Comparison of ENCODE assay signal across 24 mouse cellular contexts in genomic region chr7:100484493-100484892, GRCm38 (mm10). TPM values are rescaled to one million over a fixed set of nuclear protein-coding genes. Genes with fewer than 3 reads are reported as not detected.
A peak's percentile ranks its signal among the peaks of the same experiment; 100 is the strongest.
DNase-seq lines count a peak whose midpoint lies in the region; ATAC-seq lines count a peak whose summit lies in the region.
"Had no signal": no experiment of that assay in that cellular context is flagged by ENCODE, and none has a peak within 500 bp of the region (broad histone marks: within the 10 kb centered on the region; RNA-seq: fewer than 3 reads in every experiment).

No protein-coding gene starts in this region.

- H3K9me3 ChIP-seq in midbrain, embryonic 10.5 days (replicated peaks) = no peaks in the 10 kb centered on the region
- H3K9me3 ChIP-seq in midbrain, embryonic 14.5 days (ENCODE audit: control insufficient read depth, low read length) = no peaks in the 10 kb centered on the region
- no peaks in the 10 kb centered on the region for H3K9me3 ChIP-seq in hindbrain, embryonic 12.5 days (replicated peaks)
- H3K9me3 ChIP-seq: embryonic facial prominence, embryonic 15.5 days; forebrain, embryonic 12.5 days; heart, embryonic 15.5 days; limb, embryonic 12.5 days; midbrain, embryonic 12.5 days had no signal

- H3K4me2 ChIP-seq in midbrain, embryonic 14.5 days (ENCODE audit: low read length) = no peak overlapping the region
- H3K4me2 ChIP-seq in hindbrain, embryonic 12.5 days (replicated peaks) = no peak overlapping the region
- H3K4me2 ChIP-seq: embryonic facial prominence, embryonic 15.5 days; forebrain, embryonic 12.5 days; heart, embryonic 15.5 days; limb, embryonic 12.5 days; midbrain, embryonic 12.5 days had no signal

- no peaks in the 10 kb centered on the region for H3K36me3 ChIP-seq in midbrain, embryonic 10.5 days
- no peaks in the 10 kb centered on the region for H3K36me3 ChIP-seq in midbrain, embryonic 14.5 days (ENCODE audit: control insufficient read depth, insufficient read depth, low read length)
- H3K36me3 ChIP-seq in hindbrain, embryonic 12.5 days = no peaks in the 10 kb centered on the region
- H3K36me3 ChIP-seq: embryonic facial prominence, embryonic 15.5 days; forebrain, embryonic 12.5 days; heart, embryonic 15.5 days; limb, embryonic 12.5 days; midbrain, embryonic 12.5 days had no signal

- no peak overlapping the region for H3K4me3 ChIP-seq in midbrain, embryonic 10.5 days
- H3K4me3 ChIP-seq in midbrain, embryonic 14.5 days (replicated peaks; ENCODE audit: low read depth, low read length) = no peak overlapping the region
- no peak overlapping the region for H3K4me3 ChIP-seq in hindbrain, embryonic 12.5 days
- H3K4me3 ChIP-seq: embryonic facial prominence, embryonic 15.5 days; forebrain, embryonic 12.5 days; heart, embryonic 15.5 days; limb, embryonic 12.5 days; midbrain, embryonic 12.5 days had no signal

- 0 out of 2 replicates have a peak overlapping the region, but pooled peaks have one; percentile 9 for H3K27ac ChIP-seq in midbrain, embryonic 10.5 days (replicated peaks)
- H3K27ac ChIP-seq in midbrain, embryonic 14.5 days (replicated peaks; ENCODE audit: low read depth, low read length) = no peak overlapping the region
- no peak overlapping the region for H3K27ac ChIP-seq in hindbrain, embryonic 12.5 days
- H3K27ac ChIP-seq: embryonic facial prominence, embryonic 15.5 days; forebrain, embryonic 12.5 days; heart, embryonic 15.5 days; limb, embryonic 12.5 days; midbrain, embryonic 12.5 days had no signal

- 0 out of 2 replicates have a peak, but pooled peaks cover 3% of the 10 kb centered on the region for H3K4me1 ChIP-seq in midbrain, embryonic 10.5 days
- no peaks in the 10 kb centered on the region for H3K4me1 ChIP-seq in midbrain, embryonic 14.5 days (ENCODE audit: control insufficient read depth, insufficient read depth, low read length)
- H3K4me1 ChIP-seq in hindbrain, embryonic 12.5 days = peaks cover 5% of the 10 kb centered on the region; the same call in 1 of the 2 replicates
- H3K4me1 ChIP-seq: embryonic facial prominence, embryonic 15.5 days; limb, embryonic 12.5 days had no signal

- no peak for ATAC-seq in midbrain, embryonic 14.5 days (ENCODE audit: low FRiP score, low TSS enrichment)
- no peak for ATAC-seq in hindbrain, embryonic 12.5 days (ENCODE audit: low FRiP score)

- no peak overlapping the region for H3K9ac ChIP-seq in midbrain, embryonic 14.5 days (replicated peaks; ENCODE audit: low read length)
- H3K9ac ChIP-seq in hindbrain, embryonic 12.5 days = no peak overlapping the region
- H3K9ac ChIP-seq: embryonic facial prominence, embryonic 15.5 days; forebrain, embryonic 12.5 days; heart, embryonic 15.5 days; limb, embryonic 12.5 days; midbrain, embryonic 12.5 days had no signal

- DNase-seq in adrenal gland, adult 2 months = peak; percentile 62
- DNase-seq in adrenal gland, adult 8-10 months = no peak
- no peak for DNase-seq in midbrain, embryonic 10.5 days (ENCODE audit: low spot score)
- no peak for DNase-seq in midbrain, embryonic 14.5 days
- DNase-seq in fibroblast of lung, adult 2 months (ENCODE audit: low read depth) = peak; percentile 84
- no peak for DNase-seq in ovary, postnatal 14 days (ENCODE audit: low spot score)
- no peak for DNase-seq in thymus, postnatal 10 days (ENCODE audit: low spot score in 2 of 2)
- DNase-seq: adrenal gland, postnatal 10 days; cerebellum, adult 11 months; cerebellum, postnatal 25 days; gastrocnemius, postnatal 14 days; kidney, adult 18-20 months; kidney, postnatal 10 days; lung, adult 18-20 months; right cerebral cortex, postnatal 25 days had no signal

- no peaks in the 10 kb centered on the region for H3K27me3 ChIP-seq in midbrain, embryonic 10.5 days (ENCODE audit: low read depth, poor library complexity, severe bottlenecking)
- no peaks in the 10 kb centered on the region for H3K27me3 ChIP-seq in midbrain, embryonic 14.5 days (ENCODE audit: control insufficient read depth, insufficient read depth, low read length)
- no peaks in the 10 kb centered on the region for H3K27me3 ChIP-seq in hindbrain, embryonic 12.5 days
- H3K27me3 ChIP-seq: embryonic facial prominence, embryonic 15.5 days; forebrain, embryonic 12.5 days; limb, embryonic 12.5 days; midbrain, embryonic 12.5 days had no signal

- 91% methylated on average over 5 of the region's 5 CpGs for WGBS in midbrain, embryonic 10.5 days
- WGBS in midbrain, embryonic 14.5 days = 86% methylated on average over 5 of the region's 5 CpGs
- 87% methylated on average over 5 of the region's 5 CpGs for WGBS in hindbrain, embryonic 12.5 days

RNA-seq across cellular contexts. Expression of gene Ucp2, which starts 8.6 kb away (rescaled TPM):
- total RNA-seq in adrenal gland, adult 2 months (2021) = 100 to 1,000 TPM; 187 to 254 TPM
- polyA plus RNA-seq in adrenal gland, adult 2 months (2012; rRNA removed) = 315 and 432 TPM in 2 replicates
- total RNA-seq in adrenal gland, adult 8-10 months (2022) = 100 to 1,000 TPM; 212 to 320 (median 270) TPM
- 81.4 and 93.1 TPM in 2 replicates for polyA plus RNA-seq in midbrain, embryonic 10.5 days (2016; fragmentation: Nextera tagmentation; extraction: Ambion mirVana)
- polyA plus RNA-seq in midbrain, embryonic 14.5 days (2014; fragmentation: Nextera tagmentation; extraction: Ambion mirVana) = 47.0 and 55.6 TPM in 2 replicates
- 123 and 130 TPM in 2 replicates for polyA plus RNA-seq in hindbrain, embryonic 12.5 days (2016; fragmentation: Nextera tagmentation; extraction: Ambion mirVana)

RNA-seq across cellular contexts. Expression of gene Ucp3, which starts 11.7 kb away (rescaled TPM):
- 10 to 100 TPM; 22.7 to 58.7 TPM for total RNA-seq in adrenal gland, adult 2 months (2021)
- polyA plus RNA-seq in adrenal gland, adult 2 months (2012; rRNA removed) = 17.0 and 35.6 TPM in 2 replicates
- 10 to 100 TPM in 3 of 4 experiments, 1 to 10 TPM in 1; 6.3 to 17.8 (median 14.7) TPM for total RNA-seq in adrenal gland, adult 8-10 months (2022)
- not detected in 2 replicates for polyA plus RNA-seq in midbrain, embryonic 10.5 days (2016; fragmentation: Nextera tagmentation; extraction: Ambion mirVana)
- polyA plus RNA-seq in midbrain, embryonic 14.5 days (2014; fragmentation: Nextera tagmentation; extraction: Ambion mirVana) = not detected in 2 replicates
- polyA plus RNA-seq in hindbrain, embryonic 12.5 days (2016; fragmentation: Nextera tagmentation; extraction: Ambion mirVana) = not detected in 2 replicates
- total RNA-seq: hematopoietic stem cell, adult 5-6 weeks had no signal
- polyA plus RNA-seq: forebrain, embryonic 12.5 days; limb, embryonic 12.5 days; midbrain, embryonic 12.5 days; neural tube, embryonic 14.5 days; stomach, embryonic 14.5 days had no signal

RNA-seq across cellular contexts. Expression of gene Dnajb13, which starts 30.3 kb away (rescaled TPM):
- under 1 TPM; 0.17 to 0.24 TPM for total RNA-seq in adrenal gland, adult 2 months (2021)
- 0.20 TPM in 1 of 2 replicates, not detected in the other for polyA plus RNA-seq in adrenal gland, adult 2 months (2012; rRNA removed)
- under 1 TPM; 0.20 to 0.89 (median 0.42) TPM for total RNA-seq in adrenal gland, adult 8-10 months (2022)
- polyA plus RNA-seq in midbrain, embryonic 10.5 days (2016; fragmentation: Nextera tagmentation; extraction: Ambion mirVana) = 0.42 and 0.81 TPM in 2 replicates
- polyA plus RNA-seq in midbrain, embryonic 14.5 days (2014; fragmentation: Nextera tagmentation; extraction: Ambion mirVana) = 2.0 and 3.7 TPM in 2 replicates
- 5.0 and 8.2 TPM in 2 replicates for polyA plus RNA-seq in hindbrain, embryonic 12.5 days (2016; fragmentation: Nextera tagmentation; extraction: Ambion mirVana)
- total RNA-seq: gastrocnemius, postnatal 14 days had no signal

RNA-seq across cellular contexts. Expression of gene Coa4, which starts 52.4 kb away (rescaled TPM):
- 10 to 100 TPM in 1 of 2 experiments, 1 to 10 TPM in 1; 9.3 to 10.5 TPM for total RNA-seq in adrenal gland, adult 2 months (2021)
- polyA plus RNA-seq in adrenal gland, adult 2 months (2012; rRNA removed) = 4.4 and 5.2 TPM in 2 replicates
- total RNA-seq in adrenal gland, adult 8-10 months (2022) = 10 to 100 TPM in 3 of 4 experiments, 1 to 10 TPM in 1; 8.1 to 14.5 (median 11.3) TPM
- 22.0 and 22.8 TPM in 2 replicates for polyA plus RNA-seq in midbrain, embryonic 10.5 days (2016; fragmentation: Nextera tagmentation; extraction: Ambion mirVana)
- 16.5 and 16.6 TPM in 2 replicates for polyA plus RNA-seq in midbrain, embryonic 14.5 days (2014; fragmentation: Nextera tagmentation; extraction: Ambion mirVana)
- polyA plus RNA-seq in hindbrain, embryonic 12.5 days (2016; fragmentation: Nextera tagmentation; extraction: Ambion mirVana) = 13.4 and 15.6 TPM in 2 replicates

Comparison
In these comparisons a context has a peak if more than half of its experiments do, and no peak if none do; other contexts are left out.
1. DNase-seq: peak in adrenal gland, adult 2 months (single experiment) and fibroblast of lung, adult 2 months (single experiment); none in adrenal gland, adult 8-10 months (single experiment), midbrain, embryonic 10.5 days (single experiment), midbrain, embryonic 14.5 days (single experiment), ovary, postnatal 14 days (single experiment) and thymus, postnatal 10 days (0 of 2).
2. RNA of gene Ucp3, which starts 11.7 kb away (polyA plus RNA-seq): 17.0 to 35.6 TPM in adrenal gland, adult 2 months; not detected in midbrain, embryonic 14.5 days, not detected in midbrain, embryonic 10.5 days and not detected in hindbrain, embryonic 12.5 days; every median in the first group is over 10 times any median in the second.